Mouse (Mus musculus): ENCODE measurements around the gene Maneal.

Maneal gene

DNA sequence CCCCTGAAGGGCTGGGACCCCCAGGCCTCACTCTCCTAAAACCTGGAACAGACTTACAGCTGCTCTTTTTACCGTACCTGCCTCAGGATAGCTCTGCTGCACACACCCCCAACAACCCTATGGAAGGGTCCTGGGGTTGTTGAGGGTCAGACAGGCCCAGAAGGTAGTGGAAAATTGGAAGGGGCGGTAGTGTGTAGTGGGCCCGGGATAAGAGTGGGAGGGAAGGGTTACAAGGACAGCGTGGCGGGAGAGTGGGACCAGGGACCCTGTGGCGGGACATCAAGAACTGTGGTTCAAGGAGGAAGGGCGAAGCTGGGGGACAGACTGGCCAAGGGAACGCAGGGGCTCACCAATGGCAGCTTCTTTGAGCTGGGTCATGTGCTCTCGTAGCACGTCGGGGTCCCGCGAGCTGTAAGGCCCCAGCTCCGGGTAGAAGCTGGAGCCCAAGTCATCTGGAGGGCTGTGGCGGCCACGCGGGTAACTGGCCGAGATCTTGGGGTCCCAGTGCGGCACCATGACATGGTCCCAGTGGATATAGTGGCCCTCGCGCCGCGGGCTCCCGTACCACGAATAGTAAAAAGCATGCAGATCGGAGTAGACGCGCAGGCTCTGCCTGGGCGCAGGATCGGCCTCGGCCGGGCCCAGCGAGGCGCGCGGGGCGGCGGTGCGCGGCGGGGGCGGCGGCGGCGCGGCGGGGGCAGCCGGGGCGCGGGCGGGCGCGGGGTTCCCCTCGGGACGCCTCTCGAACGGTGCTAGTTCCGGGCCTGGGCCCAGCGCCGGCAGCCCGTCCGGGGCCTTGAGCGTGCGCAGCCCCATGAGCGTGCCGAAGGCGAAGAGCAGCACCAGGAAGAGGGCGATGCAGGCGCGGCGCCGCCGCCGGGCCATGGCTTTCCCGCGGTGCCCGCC lies at the start of gene Maneal:
TSS of gene Maneal (minus strand) at position 889 of the 906 bp plus-strand sequence.
- no peak for DNase-seq (ENCODE audit: low spot score in 2 of 2)

DNA sequence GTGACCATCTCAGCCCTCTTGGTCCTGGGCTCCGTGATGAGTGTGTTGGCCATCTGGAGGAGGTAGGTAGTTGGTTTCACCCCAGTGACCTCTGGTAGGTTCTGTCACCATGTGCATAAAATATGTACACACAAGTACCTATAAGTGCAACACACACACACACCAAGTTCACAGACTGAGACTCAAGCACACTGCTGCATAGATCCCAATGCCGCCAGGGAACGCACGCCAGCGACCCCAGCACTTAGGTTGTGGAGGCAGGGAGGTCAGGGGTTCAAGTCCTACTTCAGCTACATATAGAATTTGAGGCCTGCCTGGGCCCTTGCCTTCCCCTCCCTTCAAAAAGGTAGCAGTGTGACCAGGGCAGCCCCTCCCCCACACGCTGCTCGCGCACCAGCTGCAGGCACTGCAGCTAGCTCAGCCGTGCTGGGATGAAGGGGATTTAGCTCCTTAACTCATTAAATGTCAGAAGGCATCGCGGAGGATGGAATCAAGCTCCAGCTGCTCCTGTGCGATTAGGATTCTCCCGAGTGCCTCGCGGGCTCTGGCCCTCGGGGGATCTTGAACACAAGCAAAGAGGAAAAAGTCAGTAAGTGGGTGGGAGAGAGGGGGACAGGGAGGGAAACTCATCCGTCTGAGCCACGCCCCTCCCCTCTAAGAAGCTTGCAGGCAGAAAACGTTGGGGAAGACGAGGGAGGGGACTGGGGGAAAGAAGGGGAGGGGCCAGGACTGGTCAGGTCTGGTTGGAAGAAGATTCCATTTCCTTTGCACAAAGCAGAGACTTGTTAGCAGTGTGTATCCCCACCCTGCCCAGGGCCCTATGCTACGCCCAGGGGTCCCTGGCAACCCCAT lies 44.2 kb upstream of the Maneal start:
- DNase-seq (ENCODE audit: low spot score in 2 of 2), result no peak

DNA sequence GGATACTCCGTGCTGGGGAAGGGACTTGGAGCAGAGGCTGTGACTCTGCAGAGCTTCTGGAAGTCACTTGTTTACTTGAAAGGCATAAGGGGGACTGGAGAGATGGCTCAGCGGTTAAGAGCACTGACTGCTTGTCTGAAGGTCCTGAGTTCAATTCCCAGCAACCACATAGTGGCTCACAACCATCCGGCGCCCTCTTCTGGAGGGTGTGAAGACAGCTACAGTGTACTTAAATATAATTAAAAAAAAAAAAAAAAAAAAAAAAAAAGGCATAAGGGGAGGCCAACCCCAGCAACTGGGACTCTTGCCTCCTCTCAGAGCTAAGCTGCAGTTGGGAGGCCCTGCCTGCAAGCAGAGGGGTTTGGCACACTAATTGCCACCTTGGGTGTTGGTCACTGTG lies 43.4 kb upstream of the Maneal start:
- DNase-seq (ENCODE audit: low spot score in 2 of 2), result no peak

DNA sequence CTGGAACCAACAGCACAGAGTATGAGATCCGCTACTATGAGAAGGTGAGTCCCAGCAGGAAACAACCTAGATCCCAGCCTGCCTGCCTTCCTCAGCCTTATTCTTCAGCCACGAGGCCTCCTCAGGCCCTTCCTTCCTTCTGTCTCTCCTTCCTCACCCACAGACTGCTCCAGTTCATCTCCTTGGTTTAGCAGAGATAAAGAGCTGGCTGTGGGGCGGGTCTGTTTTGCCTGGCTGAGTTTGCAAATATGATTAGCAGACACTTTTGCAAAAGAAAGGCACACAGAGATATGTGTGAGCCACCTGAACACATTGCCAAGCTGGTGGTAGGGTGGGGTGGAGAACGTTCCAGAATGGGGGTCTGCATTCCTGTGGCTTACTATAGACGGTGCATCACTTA lies 37.9 kb upstream of the Maneal start:
- no peak for DNase-seq (ENCODE audit: low spot score in 2 of 2)

DNA sequence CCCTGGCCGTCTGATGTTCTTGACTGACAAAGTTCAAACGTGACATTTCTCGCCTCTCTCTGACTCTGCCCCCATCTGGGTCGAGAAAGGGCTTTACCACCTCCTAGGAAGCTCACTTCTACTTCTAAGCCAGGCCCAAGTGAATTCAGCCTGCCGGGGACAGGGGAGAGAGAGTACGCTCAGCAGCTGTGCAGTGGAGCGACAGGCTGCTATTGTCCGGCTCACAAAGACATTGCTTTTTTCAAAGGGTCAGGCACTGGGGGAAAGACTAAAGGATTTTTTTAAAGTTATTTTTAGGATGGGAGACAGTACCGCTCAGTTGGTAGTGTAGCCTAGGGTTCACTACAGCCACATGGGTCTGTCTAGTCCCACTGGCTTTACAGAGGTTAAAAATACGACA lies 36.5 kb upstream of the Maneal start:
- no peak for DNase-seq (ENCODE audit: low spot score in 2 of 2)

DNA sequence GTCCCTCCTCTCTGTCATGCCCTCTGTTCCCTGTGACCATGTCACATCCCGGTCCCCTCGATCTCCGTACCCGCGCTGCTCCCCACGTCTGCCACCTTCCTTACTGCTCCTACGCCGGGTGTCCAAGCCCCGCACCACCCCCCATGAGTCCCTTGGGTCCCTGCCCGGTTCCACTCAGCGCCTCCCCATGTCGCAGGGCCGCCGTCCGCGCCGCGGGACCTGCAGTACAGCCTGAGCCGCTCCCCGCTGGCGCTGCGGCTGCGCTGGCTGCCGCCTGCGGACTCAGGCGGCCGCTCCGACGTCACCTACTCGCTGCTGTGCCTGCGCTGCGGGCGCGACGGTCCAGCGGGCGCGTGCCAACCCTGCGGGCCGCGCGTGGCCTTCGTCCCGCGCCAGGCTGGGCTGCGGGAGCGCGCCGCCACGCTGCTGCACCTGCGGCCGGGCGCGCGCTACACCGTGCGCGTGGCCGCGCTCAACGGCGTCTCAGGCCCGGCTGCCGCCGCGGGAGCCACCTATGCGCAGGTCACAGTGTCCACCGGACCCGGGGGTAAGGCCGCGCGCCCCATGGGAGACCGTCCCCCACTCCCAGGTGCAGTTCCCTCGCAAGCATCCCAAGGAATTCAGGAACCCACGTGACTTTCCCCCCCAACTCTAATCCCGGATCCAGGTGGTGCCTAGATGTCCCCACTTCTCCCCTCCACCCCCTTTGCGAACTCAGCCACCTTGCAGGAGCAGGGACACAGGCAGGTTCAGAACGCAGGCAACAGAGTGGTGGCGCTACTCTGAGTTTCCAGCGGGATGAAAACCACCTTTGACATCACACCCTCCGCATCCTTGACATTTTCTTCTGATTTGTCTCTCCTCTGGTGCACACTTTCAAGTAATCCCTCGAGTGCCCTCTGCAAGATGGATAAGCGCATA lies 32.8 kb upstream of the Maneal start:
- peak in 1 of 2 experiments; percentile 5 for DNase-seq (ENCODE audit: low spot score in 2 of 2)

DNA sequence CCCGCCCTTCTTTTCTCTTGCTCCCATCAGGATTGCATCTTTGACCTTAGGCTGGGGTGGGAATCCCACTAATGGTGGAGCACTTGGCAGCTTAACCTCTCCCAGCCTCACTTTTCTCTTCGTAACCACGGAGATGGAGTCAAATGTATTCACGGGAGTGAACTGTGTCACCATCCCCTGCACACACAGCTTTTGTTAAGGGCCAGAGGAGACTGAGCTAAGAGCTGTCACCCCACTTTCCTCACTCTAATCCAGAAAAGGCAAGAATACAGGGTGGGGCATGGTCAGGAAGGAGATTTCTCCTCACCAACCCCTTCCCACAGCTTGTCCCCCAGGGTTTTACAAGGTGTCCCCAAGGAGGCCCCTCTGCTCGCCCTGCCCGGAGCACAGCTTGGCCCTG lies 31.8 kb upstream of the Maneal start:
- no peak for DNase-seq (ENCODE audit: low spot score in 2 of 2)

DNA sequence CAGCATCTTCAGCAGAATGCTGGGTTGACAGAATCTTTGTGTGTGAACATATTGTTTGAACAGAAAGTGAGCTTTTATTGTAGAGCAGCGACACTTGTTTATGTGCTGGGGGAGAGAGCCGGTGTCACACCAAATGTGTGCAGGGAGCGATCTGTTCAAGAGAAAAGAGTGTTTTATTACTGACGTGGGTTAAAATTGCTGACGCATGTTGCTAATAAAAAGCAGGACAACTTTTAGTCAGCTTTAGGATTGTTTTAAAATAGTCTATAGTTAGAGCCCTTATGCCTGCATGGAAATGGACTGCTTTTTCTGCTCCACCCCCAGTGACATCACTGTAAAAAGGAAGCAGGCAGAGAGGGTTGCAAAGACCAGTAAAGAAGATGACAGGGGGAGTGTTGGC lies 28.9 kb upstream of the Maneal start:
- DNase-seq (ENCODE audit: low spot score in 2 of 2), result no peak

DNA sequence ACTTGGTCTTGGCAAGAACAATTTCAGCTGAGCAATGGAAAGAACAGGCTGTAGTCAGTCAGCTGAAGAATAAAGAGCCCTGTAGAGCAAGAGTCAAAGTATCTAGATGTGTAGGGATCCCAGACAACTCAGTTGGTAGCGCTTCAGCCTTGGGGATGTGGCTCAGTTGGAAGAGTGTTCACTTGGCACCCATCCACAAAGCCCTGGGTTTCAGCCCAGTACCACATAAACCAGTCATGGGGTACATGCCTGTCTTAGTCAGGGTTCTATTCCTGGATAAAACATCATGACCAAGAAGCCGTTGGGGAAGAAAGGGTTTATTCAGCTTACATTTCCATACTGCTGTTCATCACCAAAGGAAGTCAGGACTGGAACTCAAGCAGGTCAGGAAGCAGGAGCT lies 28.0 kb upstream of the Maneal start:
- no peak for DNase-seq (ENCODE audit: low spot score in 2 of 2)

DNA sequence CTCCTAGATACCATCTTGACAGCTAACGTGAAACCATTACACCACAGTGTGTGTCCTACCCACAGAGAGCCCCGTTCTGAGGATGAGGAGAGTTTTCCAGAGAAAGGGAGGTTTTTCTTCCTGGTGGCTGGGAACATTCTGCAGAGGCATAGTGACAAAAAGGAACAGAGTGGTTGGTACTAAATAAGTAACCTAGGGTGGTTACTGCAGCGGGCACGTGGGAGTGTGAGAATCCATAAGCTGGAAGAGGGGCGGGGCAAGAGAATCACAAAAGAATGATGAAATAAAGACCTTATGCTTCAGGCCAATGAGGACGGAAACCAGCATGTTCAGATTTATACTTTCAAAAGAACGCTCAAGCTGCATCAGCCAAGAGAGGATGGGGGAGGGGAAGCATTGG lies 26.7 kb upstream of the Maneal start:
- DNase-seq (ENCODE audit: low spot score in 2 of 2), result no peak

DNA sequence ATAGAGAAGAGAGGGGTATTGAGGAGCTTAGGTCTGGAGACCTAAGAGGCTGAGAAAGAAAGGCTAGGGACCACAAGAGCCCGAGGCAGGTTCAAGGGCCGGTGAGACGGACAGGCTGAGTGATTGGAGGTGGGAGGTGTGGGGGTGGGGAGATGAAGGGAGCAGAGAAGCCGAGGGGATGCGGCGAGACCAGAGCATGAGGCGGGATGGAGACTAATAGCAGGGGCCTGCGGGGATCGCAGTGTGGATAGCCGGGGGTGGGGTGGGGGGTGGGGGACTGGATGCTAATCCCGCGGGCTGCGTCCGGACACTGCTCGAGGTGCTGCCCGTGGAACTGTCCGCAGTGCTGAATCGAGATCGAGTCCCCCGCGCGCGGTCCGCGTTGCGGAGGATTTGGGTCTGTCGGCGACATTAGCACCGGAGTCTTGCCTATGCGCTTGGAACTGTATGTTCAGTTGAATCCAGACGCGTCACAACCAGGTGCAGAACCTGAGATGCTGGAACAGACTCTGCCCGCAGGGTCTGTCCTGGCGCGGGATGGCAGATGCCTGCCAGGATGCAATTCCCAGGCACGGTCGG lies 20.3 kb upstream of the Maneal start:
- DNase-seq (ENCODE audit: low spot score in 2 of 2), result peak in 1 of 2 experiments; percentile 24

DNA sequence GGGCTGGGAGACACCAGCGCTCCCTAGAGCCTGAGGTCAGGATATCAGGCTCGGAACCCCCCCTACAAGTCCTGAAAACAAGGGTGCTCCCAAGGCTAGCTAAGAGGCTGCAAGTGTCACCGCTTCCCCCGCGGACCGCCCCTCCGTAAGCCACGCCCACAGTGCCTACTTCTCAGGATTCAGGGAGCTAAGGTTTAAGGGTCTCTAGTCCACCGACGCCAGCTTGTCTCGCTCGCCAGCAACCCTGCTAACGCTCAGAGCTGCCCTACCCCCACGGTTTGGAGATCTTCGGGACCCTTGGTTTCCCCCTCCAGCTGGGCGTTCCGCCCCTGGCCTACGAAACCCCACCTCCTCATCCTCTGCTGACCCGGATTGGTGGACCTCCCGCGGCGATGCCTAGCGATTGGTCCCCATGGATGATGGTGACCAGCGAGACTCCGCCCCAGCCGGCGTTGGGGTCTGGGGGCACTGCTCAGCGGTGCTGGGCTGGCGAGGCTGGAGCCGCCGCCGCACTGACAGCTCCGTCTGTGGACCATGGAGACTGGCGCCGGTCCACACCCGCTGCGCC lies 19.5 kb upstream of the Maneal start:
- DNase-seq (ENCODE audit: low spot score in 2 of 2), result no peak

DNA sequence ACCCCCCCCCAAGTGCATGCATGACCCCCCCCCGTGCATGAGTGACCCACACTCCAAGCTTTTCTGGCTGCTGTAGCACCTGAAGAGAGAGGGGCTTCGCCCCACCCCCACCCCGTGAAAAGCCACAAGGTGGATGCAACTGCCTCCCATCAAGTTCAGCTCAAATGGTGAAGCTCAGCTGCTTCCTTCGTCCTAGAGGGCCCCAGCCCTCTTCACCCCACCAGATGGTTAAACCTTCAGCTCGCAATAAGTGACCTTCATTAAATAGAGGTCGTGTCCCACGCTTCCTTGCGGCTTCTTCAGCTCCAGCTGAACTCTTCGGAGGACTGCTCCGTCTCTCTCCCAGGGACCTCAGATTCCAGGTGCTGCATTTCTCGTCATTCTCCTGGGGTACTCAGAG lies 18.6 kb upstream of the Maneal start, which contains the start of gene Epha10:
TSS of gene Epha10 (plus strand) at position 301 of the 400 bp plus-strand sequence.
- no peak for DNase-seq (ENCODE audit: low spot score in 2 of 2)

DNA sequence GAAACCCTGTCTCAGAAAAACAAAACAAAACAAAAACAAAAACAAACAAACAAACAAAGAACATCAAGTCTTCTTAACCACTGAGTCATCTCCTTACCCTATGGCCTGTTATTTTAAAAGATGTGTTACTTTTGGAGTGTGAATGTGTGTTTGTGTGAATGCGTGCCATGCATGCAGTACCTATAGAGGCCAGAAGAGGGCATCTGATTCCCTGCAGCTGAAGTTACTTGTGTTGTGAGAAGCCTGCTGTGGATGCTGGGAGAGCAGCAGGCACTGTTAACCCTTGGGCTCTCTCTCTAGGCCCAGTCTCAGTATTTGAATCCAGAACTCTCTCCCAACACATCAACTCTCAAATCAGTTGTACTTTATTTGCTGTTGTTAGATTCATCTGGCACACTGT lies 10.7 kb upstream of the Maneal start:
- no peak for DNase-seq (ENCODE audit: low spot score in 2 of 2)

DNA sequence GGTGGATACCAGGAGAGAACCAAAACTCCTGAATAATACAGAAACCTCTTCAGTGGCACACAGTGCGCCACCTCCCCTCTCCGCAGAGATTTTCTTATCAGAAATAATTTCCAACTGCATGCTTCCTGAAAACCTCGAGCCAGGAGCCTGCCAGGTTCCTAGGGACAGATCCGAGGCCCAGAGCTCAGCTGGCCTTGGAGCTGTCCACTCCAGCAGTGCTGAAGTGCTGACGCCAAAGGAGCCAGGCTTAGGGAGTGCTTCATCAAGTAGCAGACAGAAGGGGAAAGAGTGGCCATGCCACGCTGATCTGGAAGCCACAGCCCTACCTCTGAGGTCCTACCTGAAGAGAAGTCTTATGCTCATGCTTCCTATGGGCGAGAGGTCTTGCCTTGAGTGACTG lies 1.5 kb downstream of the Maneal start:
- DNase-seq (ENCODE audit: low spot score in 2 of 2), result peak; percentile 25 to 51

DNA sequence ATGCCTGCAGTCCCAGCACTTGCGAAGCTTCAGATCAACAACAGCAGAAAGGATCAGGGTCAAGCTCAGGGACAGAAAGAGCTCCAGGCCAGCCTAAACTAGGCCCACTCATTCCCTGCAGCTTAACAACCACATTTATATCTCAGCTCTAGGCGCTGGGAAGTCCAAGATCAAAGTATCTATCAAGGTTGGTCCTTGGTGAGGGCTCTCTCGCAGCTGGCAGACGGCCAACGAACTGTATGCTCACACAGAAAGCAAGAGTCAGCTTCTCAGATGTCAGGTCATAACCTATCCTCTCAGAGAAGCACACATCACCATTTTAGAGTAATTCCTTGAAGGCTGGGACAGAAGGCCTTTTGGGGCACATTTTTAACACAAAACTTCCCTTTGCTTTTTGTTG lies 3.6 kb downstream of the Maneal start:
- no peak for DNase-seq (ENCODE audit: low spot score in 2 of 2)

DNA sequence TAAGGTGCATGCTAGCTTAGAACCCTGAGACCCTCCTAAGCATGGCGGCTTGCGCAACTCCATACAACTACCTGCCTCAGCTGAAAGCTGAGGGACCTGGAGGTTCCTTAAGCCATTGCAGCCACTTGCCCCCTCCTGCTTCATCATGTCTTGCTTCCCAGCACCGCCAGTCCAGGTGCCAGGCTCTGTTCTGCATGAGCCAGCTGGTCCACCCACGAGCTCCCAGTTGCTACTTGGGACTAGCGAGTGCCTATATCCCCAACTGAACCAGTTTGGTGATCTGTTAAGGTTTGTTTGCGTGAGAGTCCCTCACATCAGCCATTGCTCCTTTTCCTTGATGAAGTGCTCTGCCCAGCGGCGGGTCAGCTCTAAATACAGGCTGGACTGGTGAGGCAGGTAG lies 5.7 kb downstream of the Maneal start:
- no peak for DNase-seq (ENCODE audit: low spot score in 2 of 2)

DNA sequence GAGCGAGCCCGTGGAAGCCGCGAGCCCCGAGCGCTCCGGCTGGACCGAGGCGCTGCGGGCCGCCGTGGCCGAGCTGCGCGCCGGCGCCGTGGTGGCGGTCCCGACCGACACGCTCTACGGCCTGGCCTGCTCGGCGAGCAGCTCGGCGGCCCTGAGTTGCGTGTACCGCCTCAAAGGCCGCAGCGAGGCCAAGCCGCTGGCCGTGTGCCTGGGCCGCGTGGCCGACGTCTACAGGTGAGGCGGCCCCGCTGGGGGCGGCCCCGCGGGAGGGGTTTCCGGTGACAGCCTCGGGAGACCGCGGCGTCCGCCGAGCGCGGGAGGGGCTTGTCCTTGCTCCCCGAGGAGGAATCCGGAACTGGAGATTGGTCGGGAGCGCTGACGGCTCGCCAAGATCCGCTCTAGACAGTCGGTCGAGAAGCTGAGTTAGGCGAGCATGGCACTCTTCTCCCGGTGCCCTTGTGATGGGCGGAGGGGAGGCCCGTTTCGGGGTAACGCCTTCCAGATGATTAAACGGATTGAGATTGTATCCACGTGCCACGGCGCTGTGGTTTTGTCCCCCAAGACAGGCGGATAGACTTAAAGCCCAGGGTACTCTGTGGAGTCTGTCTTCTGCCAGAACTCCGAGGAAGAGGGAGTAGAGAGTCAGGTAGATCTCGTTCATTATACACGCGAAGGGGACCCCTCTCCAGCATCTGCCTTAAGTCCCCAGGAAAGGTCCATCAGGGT lies 10.9 kb downstream of the Maneal start, which contains the start of gene 1110065P20Rik:
TSS of gene 1110065P20Rik (minus strand) at position 264 of the 726 bp plus-strand sequence.
- peak; percentile 64 to 70 for DNase-seq (ENCODE audit: low spot score in 2 of 2)

DNA sequence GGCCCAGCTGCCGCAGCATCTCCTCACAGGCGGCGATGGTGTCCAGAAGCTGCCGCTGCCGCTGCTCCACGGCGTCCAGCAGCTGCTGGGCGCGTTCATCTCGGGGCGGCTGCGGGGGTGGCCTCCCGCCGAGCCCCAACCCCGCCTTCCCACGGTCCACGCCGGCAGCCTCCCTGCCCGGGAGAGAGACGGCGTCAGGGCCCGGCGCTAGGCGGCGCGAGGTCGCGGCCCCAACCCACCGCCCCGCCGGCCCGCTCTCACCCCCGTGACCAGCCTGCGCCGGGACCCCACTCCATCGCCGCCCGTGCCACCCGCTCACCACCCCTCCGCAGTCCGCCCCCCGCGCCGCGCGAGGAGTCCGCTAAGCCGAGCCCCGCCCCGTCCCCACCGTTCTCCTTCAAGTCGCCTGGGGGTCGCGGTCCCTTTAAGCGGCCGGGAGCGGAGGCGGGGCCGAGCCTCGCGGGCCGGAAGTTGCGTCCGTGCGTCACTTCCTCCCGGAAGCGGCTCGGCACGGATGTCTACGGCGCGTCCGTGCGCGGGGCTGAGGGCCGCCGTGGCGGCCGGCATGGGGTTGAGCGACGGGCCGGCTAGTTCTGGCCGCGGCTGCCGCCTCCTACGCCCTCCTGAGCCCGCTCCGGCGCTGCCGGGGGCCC lies 11.6 kb downstream of the Maneal start, which contains the start of gene Yrdc:
TSS of gene Yrdc (plus strand) at position 419 of the 653 bp plus-strand sequence.
- DNase-seq (ENCODE audit: low spot score in 2 of 2), result peak; percentile 89 to 92
